Mouse (Mus musculus): ENCODE measurements around the gene Dck. TPM values are rescaled to one million over a fixed set of nuclear protein-coding genes. Genes with fewer than 3 reads are reported as not detected.

Dck gene
- polyA plus RNA-seq (2014; fragmentation: Nextera tagmentation; extraction: Ambion mirVana), result 36.3 and 58.9 TPM in 2 replicates

- ATAC-seq (ENCODE audit: low FRiP score, low TSS enrichment), result peak; percentile 100
- under 1% methylated on average over 50 of the region's 51 CpGs for whole genome bisulfite sequencing
- Histone ChIP-seq H3K4me2 (replicated peaks; ENCODE audit: low read depth, low read length) (peak within 1 kb of the TSS; percentile 60), H3K4me3 (ENCODE audit: low read length) (peak within 1 kb of the TSS; percentile 80), H3K27me3 (ENCODE audit: control insufficient read depth, insufficient read depth, low read length) (no peaks in the 10 kb centered on the region), H3K9ac (ENCODE audit: low read depth, low read length) (peak within 1 kb of the TSS; percentile 83), H3K36me3 (ENCODE audit: control insufficient read depth, insufficient read depth, low read length) (peaks cover 6% of the 10 kb centered on the region; the same call in 1 of the 2 replicates), H3K27ac (ENCODE audit: low read depth, low read length) (peak within 1 kb of the TSS; percentile 53), H3K9me3 (ENCODE audit: control insufficient read depth, low read length) (no peaks in the 10 kb centered on the region), H3K4me1 (ENCODE audit: control insufficient read depth, insufficient read depth, low read length) (peaks cover 16% of the 10 kb centered on the region)
Measured at GRCm38 (mm10) chr5:88764987-88765481, at the start of gene Dck. TSS of gene Dck (plus strand) at chr5:88764996.

- WGBS, result 96% methylated on average over 2 of the region's 2 CpGs
Measured at GRCm38 (mm10) chr5:88716983-88717382, 47.8 kb upstream of the Dck start.

GRCm38 (mm10) chr5:88720116-88721002 is 44.4 kb upstream of the Dck start, which contains the start of gene Mob1b:
TSS of gene Mob1b (plus strand) at chr5:88720855.
- under 1% methylated on average over 46 of the region's 54 CpGs for WGBS
- Histone ChIP-seq H3K27ac (ENCODE audit: low read depth, low read length) (peak within 1 kb of the TSS; percentile 94), H3K9ac (ENCODE audit: low read depth, low read length) (peak within 1 kb of the TSS; percentile 97), H3K4me1 (ENCODE audit: control insufficient read depth, insufficient read depth, low read length) (peaks cover 9% of the 10 kb centered on the region), H3K4me3 (ENCODE audit: low read length) (peak within 1 kb of the TSS; percentile 97), H3K36me3 (ENCODE audit: control insufficient read depth, insufficient read depth, low read length) (no peaks in the 10 kb centered on the region), H3K27me3 (ENCODE audit: control insufficient read depth, insufficient read depth, low read length) (no peaks in the 10 kb centered on the region), H3K9me3 (ENCODE audit: control insufficient read depth, low read length) (no peaks in the 10 kb centered on the region), H3K4me2 (replicated peaks; ENCODE audit: low read depth, low read length) (peak within 1 kb of the TSS; percentile 91)
- ATAC-seq (ENCODE audit: low FRiP score, low TSS enrichment), result peak; percentile 98

More at GRCm38 (mm10) chr5:88716983-88717382, 47.8 kb upstream of the Dck start:
- Histone ChIP-seq H3K4me1 (ENCODE audit: control insufficient read depth, insufficient read depth, low read length) (peaks cover 3% of the 10 kb centered on the region), H3K36me3 (ENCODE audit: control insufficient read depth, insufficient read depth, low read length) (no peaks in the 10 kb centered on the region), H3K9ac (ENCODE audit: low read depth, low read length) (no peak overlapping the region), H3K4me2 (replicated peaks; ENCODE audit: low read depth, low read length) (no peak overlapping the region), H3K9me3 (ENCODE audit: control insufficient read depth, low read length) (no peaks in the 10 kb centered on the region), H3K27me3 (ENCODE audit: control insufficient read depth, insufficient read depth, low read length) (no peaks in the 10 kb centered on the region), H3K27ac (ENCODE audit: low read depth, low read length) (no peak overlapping the region), H3K4me3 (ENCODE audit: low read length) (no peak overlapping the region)
- no peak for ATAC-seq (ENCODE audit: low FRiP score, low TSS enrichment)

GRCm38 (mm10) chr5:88721003-88721475 is 43.8 kb upstream of the Dck start:
- Histone ChIP-seq H3K27me3 (ENCODE audit: control insufficient read depth, insufficient read depth, low read length) (no peaks in the 10 kb centered on the region), H3K36me3 (ENCODE audit: control insufficient read depth, insufficient read depth, low read length) (no peaks in the 10 kb centered on the region), H3K4me2 (replicated peaks; ENCODE audit: low read depth, low read length) (peak overlapping the region; percentile 91), H3K4me1 (ENCODE audit: control insufficient read depth, insufficient read depth, low read length) (peaks cover 9% of the 10 kb centered on the region), H3K9me3 (ENCODE audit: control insufficient read depth, low read length) (no peaks in the 10 kb centered on the region), H3K4me3 (ENCODE audit: low read length) (peak overlapping the region; percentile 97), H3K27ac (ENCODE audit: low read depth, low read length) (peak overlapping the region; percentile 94), H3K9ac (ENCODE audit: low read depth, low read length) (peak overlapping the region; percentile 97)
- ATAC-seq (ENCODE audit: low FRiP score, low TSS enrichment), result peak; percentile 79
- WGBS, result under 1% methylated on average over 32 of the region's 38 CpGs

GRCm38 (mm10) chr5:88721565-88722212 is 43.1 kb upstream of the Dck start:
- peak; percentile 28 for ATAC-seq (ENCODE audit: low FRiP score, low TSS enrichment)
- WGBS, result under 1% methylated on average over 31 of the region's 31 CpGs
- Histone ChIP-seq H3K4me3 (ENCODE audit: low read length) (peak overlapping the region; percentile 97), H3K36me3 (ENCODE audit: control insufficient read depth, insufficient read depth, low read length) (no peaks in the 10 kb centered on the region), H3K4me1 (ENCODE audit: control insufficient read depth, insufficient read depth, low read length) (peaks cover 9% of the 10 kb centered on the region), H3K27ac (ENCODE audit: low read depth, low read length) (peak overlapping the region; percentile 94; the same call in 1 of the 2 replicates), H3K9me3 (ENCODE audit: control insufficient read depth, low read length) (no peaks in the 10 kb centered on the region), H3K27me3 (ENCODE audit: control insufficient read depth, insufficient read depth, low read length) (no peaks in the 10 kb centered on the region), H3K9ac (ENCODE audit: low read depth, low read length) (peak overlapping the region; percentile 97), H3K4me2 (replicated peaks; ENCODE audit: low read depth, low read length) (peak overlapping the region; percentile 91)

GRCm38 (mm10) chr5:88722213-88722600 is 42.6 kb upstream of the Dck start:
- H3K9me3 ChIP-seq (ENCODE audit: control insufficient read depth, low read length), result no peaks in the 10 kb centered on the region
- no peaks in the 10 kb centered on the region for H3K36me3 ChIP-seq (ENCODE audit: control insufficient read depth, insufficient read depth, low read length)
- peak overlapping the region; percentile 97; the same call in 1 of the 2 replicates for H3K9ac ChIP-seq (ENCODE audit: low read depth, low read length)
- H3K4me1 ChIP-seq (ENCODE audit: control insufficient read depth, insufficient read depth, low read length), result peaks cover 9% of the 10 kb centered on the region
- whole genome bisulfite sequencing, result 15% methylated on average over 4 of the region's 4 CpGs
- no peaks in the 10 kb centered on the region for H3K27me3 ChIP-seq (ENCODE audit: control insufficient read depth, insufficient read depth, low read length)
- H3K4me2 ChIP-seq (replicated peaks; ENCODE audit: low read depth, low read length), result peak overlapping the region; percentile 91
- H3K4me3 ChIP-seq (ENCODE audit: low read length), result peak overlapping the region; percentile 97
- no peak overlapping the region for H3K27ac ChIP-seq (ENCODE audit: low read depth, low read length)
- ATAC-seq (ENCODE audit: low FRiP score, low TSS enrichment), result no peak

GRCm38 (mm10) chr5:88724030-88724429 is 40.8 kb upstream of the Dck start:
- no peaks in the 10 kb centered on the region for H3K36me3 ChIP-seq (ENCODE audit: control insufficient read depth, insufficient read depth, low read length)
- peaks cover 9% of the 10 kb centered on the region for H3K4me1 ChIP-seq (ENCODE audit: control insufficient read depth, insufficient read depth, low read length)
- H3K4me2 ChIP-seq (replicated peaks; ENCODE audit: low read depth, low read length), result no peak overlapping the region
- no peak overlapping the region for H3K4me3 ChIP-seq (ENCODE audit: low read length)
- H3K9me3 ChIP-seq (ENCODE audit: control insufficient read depth, low read length), result no peaks in the 10 kb centered on the region
- no peak overlapping the region for H3K27ac ChIP-seq (ENCODE audit: low read depth, low read length)
- 65% methylated on average over 3 of the region's 3 CpGs for WGBS
- H3K9ac ChIP-seq (ENCODE audit: low read depth, low read length), result no peak overlapping the region
- no peaks in the 10 kb centered on the region for H3K27me3 ChIP-seq (ENCODE audit: control insufficient read depth, insufficient read depth, low read length)
- ATAC-seq (ENCODE audit: low FRiP score, low TSS enrichment), result no peak

- 76% methylated on average over 3 of the region's 3 CpGs for WGBS
Measured at GRCm38 (mm10) chr5:88727593-88728144, 37.1 kb upstream of the Dck start.

More at GRCm38 (mm10) chr5:88727593-88728144, 37.1 kb upstream of the Dck start:
- Histone ChIP-seq H3K27me3 (ENCODE audit: control insufficient read depth, insufficient read depth, low read length) (no peaks in the 10 kb centered on the region), H3K4me1 (ENCODE audit: control insufficient read depth, insufficient read depth, low read length) (no peaks in the 10 kb centered on the region), H3K36me3 (ENCODE audit: control insufficient read depth, insufficient read depth, low read length) (no peaks in the 10 kb centered on the region), H3K4me2 (replicated peaks; ENCODE audit: low read depth, low read length) (no peak overlapping the region), H3K27ac (ENCODE audit: low read depth, low read length) (no peak overlapping the region), H3K9me3 (ENCODE audit: control insufficient read depth, low read length) (no peaks in the 10 kb centered on the region), H3K4me3 (ENCODE audit: low read length) (no peak overlapping the region), H3K9ac (ENCODE audit: low read depth, low read length) (no peak overlapping the region)
- no peak for ATAC-seq (ENCODE audit: low FRiP score, low TSS enrichment)
